Mouse (Mus musculus) frontal cortex, postnatal 10 days (tissue): ENCODE results near the gene Nab2.
A peak's percentile ranks its signal among the peaks of the same experiment; 100 is the strongest.

Experiments
- DNase-seq, 2 experiments: peaks; one replicate each; pipeline ENCODE4 v3.0.0; 2022; ENCODE audit warnings: low spot score in 2 of 2, mixed read lengths in 1 of 2

Nab2 gene

GRCm38 (mm10) chr10:127668093-127669050 lies at the start of gene Nab2:
Nab2 (minus strand) TSS chr10:127668568.
- peak; percentile 69 to 79 for DNase-seq

- DNase-seq: no peak
Observed at GRCm38 (mm10) chr10:127712736-127713135, 44.4 kb upstream of the Nab2 start.

DNA sequence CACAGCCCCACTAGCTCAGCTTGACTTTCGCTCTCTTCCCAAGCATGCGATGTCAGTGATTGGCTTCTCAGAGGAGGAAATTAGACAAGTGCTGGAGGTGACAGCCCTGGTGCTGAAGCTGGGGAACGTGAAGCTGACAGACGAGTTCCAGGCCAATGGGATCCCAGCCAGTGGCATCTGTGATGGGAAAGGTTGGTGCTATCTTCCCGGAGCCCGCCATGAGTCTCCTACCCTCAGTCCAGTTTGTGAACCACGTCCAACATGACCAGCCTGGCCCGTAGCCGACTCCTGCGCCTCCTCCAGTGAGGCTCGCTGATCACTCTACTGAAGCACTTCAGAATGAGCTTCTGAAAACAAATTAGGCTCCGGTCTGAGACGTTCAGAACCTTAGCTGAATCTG lies 42.0 kb upstream of the Nab2 start:
- no peak for DNase-seq

DNA sequence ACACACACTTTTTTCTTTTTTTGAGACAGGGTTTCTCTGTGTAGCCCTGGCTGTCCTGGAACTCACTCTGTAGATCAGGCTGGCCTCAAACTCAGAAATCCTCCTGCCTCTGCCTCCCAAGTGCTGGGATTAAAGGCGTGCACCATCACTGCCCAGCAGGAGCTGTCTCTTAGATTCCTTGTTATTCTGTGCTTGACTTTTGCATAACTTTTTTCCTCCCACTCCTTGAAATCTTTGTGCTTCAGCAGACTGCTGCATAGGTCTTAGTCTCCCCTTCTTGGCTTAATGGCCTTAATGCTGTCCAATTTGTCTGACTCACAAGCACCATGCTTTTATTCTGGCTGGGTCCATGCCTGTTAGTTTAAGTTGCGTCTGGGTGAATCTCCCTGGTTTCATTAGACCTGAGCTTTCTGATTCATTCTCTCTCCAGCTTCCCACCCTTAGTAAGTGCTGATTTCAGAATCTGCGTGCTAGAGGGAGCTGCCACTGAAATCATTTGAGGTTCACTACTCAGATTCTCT lies 40.5 kb upstream of the Nab2 start:
- no peak for DNase-seq

- DNase-seq: no peak
Observed at GRCm38 (mm10) chr10:127707721-127708120, 39.4 kb upstream of the Nab2 start.

DNA sequence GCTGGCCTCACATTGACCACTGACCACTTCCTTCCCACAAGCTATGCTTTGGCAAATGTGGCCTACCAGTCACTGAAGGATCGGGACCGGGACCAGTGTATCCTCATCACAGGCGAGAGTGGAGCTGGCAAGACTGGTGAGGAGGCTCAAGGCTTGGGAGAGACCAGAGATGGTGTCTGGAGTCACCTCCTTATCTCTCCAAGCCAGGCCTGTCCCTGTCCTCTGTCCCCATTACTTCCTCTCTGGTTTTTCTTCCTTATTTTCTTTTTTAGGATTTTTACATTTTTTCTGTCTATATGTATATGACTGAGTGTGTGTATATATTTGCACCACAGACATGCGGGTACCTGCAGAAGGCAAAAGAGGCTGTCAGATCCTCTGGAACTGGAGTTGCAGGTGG lies 37.4 kb upstream of the Nab2 start:
- no peak for DNase-seq

DNA sequence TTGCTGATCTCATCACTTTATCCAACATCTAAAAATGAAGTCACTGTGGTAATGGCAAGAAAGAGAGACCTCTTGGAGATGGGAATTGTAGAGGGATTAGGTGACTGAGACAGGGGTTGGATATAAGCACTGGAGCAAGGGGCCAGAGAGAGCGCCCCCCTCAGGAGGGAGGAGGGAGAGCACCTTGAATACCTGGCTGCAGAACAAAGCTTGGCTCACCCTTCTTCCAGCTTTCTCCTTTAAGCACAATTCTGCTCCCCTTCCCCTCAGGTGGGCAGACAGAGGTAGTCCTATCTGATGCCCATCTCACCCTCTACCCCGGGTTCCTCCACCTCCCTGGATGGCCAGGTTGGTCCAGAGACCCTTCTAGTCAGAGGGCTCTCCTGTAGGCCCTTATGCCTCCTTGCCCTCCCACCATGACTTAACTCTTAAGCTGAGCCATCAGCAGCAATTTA lies 36.4 kb upstream of the Nab2 start, which contains the start of gene Myo1a:
Myo1a (plus strand) TSS at position 405 of the 455 bp plus-strand sequence.
- DNase-seq: no peak

DNA sequence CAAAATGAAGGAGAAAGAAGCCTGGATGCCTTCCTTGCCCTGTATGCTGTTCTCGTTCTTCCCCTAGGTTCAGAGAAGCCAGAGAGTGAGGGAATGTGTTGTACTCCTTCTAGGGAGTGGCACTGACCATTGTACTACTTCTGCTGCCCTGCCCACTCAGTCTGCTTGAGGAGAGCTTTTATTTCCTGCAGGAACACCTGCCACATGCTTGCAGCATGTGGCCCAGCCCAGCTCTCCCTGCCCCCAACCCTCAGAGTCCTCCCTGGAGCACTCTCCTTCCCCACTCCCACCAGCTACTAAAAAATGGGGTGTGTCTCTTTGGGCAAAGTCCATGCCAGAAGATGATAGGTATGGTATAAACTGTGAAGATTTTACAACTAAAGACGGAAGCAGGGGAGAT lies 35.9 kb upstream of the Nab2 start:
- no peak for DNase-seq

GRCm38 (mm10) chr10:127703299-127703698 lies 34.9 kb upstream of the Nab2 start:
- no peak for DNase-seq

DNA sequence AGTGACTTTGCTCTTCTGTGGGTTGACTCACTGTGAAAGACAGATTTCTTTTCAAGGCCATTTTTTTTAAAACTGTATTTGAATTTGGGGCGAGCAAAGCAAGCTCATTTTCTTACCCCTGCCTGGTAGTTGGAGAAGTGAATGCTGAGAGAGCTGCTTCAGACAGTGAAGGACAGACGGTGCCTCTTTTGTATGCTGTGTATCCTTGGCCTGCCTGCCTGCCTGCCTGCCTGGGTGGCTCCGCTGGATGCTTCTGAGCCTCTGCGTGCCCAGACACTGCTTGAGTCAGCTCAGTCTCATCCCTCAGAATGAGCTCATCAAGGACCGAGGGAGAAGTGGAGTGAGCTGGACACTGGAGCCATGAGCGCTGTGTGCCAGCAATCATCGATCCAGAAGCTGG lies 30.6 kb upstream of the Nab2 start:
- DNase-seq: no peak

- DNase-seq: no peak
Observed at GRCm38 (mm10) chr10:127695775-127696174, 27.4 kb upstream of the Nab2 start.

DNA sequence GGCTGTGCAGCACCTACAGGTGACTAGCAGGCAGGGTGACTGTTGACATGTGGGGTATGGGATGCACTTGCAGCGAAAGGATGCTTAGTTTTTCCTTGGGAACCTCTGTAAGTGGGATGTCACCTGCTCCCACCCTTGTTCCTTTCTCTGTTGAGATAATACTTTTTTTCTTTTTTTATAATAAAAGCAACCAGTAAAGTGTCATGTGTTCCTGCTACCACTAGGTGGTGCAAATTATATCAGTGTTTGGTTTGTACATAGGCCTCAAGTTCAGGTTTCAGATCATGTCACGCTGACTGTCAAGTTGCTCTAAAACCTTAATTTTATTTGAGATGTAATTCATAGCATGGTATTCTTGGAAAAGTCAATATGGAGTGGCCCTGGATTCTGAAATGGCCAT lies 26.3 kb upstream of the Nab2 start:
- DNase-seq: no peak

GRCm38 (mm10) chr10:127691053-127691452 lies 22.7 kb upstream of the Nab2 start:
- no peak for DNase-seq

GRCm38 (mm10) chr10:127682886-127683285 lies 14.5 kb upstream of the Nab2 start:
- no peak for DNase-seq

DNA sequence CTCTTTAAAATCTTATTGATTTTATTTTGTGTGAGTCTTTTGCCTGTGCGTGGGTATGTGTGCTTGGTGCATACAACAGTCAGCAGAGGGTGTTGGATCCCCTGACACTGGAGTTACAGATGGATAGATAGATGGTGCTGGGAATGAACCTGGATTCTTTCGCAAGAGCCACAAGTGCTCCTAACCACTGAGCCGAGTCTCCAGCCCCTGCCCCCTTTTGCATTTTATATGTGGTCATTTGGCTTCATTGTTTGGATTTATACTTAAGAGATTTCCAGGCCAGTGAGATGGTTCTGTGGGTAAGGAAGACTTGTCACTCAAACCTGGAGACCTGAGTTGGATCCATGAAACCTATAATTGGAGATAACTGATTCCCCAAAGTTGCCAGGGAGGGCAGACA lies 11.5 kb upstream of the Nab2 start:
- DNase-seq: no peak

DNA sequence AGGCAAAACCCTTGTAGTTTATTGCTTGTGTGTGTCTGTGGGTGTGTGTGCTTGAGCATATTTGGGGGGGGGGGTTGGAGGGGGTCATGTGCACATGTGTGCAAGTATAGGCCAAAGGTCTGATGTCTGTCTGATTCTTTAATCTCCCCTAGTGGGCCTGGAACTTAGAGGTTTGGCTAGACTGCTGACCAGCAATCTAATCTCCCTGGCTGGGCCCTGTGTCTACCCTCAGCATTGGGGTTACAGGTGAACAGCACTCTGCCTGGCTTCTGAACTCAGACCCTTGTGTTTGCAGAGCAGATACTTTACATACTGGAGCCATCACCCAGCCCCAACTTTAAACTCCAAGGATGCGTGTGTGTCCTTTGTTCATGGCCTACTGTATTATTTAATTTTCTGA lies 10.8 kb upstream of the Nab2 start:
- no peak for DNase-seq

- DNase-seq: peak; percentile 44 to 56
Observed at GRCm38 (mm10) chr10:127677591-127678336, 9.4 kb upstream of the Nab2 start.

DNA sequence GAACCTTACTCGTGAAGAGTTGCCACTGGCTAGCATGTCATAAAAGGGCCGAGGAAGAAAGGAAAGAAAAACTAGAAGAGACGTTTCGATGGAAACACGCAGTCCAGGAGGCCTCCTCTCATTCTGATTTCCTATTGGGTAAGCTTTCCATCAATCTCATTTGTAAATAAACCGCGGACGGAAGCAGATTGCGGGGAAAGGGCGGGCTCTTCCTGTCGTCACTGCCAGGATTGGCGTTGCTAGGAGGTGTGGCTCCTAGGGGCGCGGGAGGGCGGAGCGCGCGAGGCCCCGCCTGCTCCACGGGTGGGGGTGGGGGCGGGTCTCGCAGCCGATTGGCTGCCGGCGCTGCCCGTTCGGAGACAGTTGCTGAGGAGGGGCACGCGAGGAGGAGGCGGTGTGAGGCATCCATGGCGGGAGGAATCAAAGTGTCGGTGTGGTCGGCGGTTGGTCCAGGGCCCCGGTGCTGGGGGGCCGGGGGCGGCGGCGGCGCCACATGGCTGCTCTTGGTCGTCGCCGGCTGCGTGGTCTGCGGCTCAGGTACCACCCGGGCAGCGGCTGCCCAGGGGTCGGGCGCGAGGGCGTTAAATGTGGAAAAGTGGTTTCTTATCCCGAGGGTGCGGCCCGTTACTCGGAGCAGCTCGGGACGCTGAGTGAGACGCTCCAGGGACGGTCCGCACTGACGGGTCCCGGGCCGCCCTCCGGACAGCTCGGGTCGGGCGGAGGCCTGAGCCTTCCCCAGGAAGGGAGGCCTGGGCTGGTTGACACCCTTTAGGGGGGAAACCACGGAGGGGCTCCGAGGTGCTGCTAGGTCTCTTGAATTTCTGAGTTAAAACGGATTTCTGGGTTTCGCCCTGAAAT lies 8.6 kb upstream of the Nab2 start:
- peak; percentile 92 for DNase-seq

- DNase-seq: no peak
Observed at GRCm38 (mm10) chr10:127675859-127676398, 7.6 kb upstream of the Nab2 start.

DNA sequence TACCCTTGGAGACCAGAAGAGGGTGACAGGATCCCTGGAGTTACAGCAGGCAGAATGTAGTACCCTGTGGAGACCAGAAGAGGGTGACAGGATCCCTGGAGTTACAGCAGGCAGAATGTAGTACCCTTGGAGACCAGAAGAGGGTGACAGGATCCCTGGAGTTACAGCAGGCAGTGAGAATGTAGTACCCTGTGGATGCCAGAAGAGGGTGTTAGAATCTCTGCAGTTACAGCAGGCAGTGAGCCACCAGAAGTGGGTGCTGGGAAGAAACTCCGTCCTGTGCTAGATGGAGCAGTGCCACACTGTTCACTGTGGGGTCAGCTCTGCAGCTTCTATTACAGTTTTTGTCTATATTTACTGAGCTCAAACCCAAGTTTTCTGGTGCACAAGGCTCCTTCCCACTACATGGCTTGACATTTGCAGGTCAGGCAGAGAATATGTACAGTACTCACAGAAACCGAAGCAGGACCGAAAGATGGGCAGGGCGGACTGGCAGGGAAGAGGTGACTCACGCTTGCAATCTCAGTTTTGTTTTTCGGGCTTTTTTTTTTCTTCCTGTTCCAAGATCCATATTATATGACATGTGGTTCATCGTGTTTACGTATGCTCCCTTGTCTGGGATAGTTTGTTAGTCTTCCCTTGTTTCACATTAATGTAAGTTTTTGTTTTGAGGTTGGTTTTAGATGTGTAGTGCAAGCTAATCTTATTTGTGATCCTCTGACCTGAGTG lies 6.6 kb upstream of the Nab2 start:
- peak; percentile 80 to 87 for DNase-seq
